Mouse (Mus musculus) embryonic facial prominence, embryonic 14.5 days (tissue): ENCODE data around the gene Spink2. TPM values are rescaled to one million over a fixed set of nuclear protein-coding genes. Genes with fewer than 3 reads are reported as not detected.

Experiments
- ATAC-seq: fragments of 200-750 bp; cut with Nextera tagmentation; 2 replicates; pipeline ENCODE4 v1.8.0; 2017; ENCODE audit warnings: low read depth, moderate number of reproducible peaks, moderate TSS enrichment
- DNase-seq: peaks from one replicate; pipeline ENCODE4 v3.0.0-alpha.2; 2015; ENCODE audit warnings: low spot score
- H3K27ac ChIP-seq: fragments of 300-500 bp; sonication (generic); replicated peaks from 2 replicates; pipeline ENCODE4 v1.5.1; 2014; ENCODE audit warnings: low read depth, mild to moderate bottlenecking, low read length, moderate library complexity
- H3K27me3 ChIP-seq: fragments of 300-500 bp; sonication (generic); replicated peaks from 2 replicates; pipeline ENCODE4 v1.6.1; 2014; ENCODE audit warnings: low read length; ENCODE audit not compliant: control insufficient read depth, insufficient read depth
- H3K36me3 ChIP-seq: fragments of 300-500 bp; sonication (generic); 2 replicates; pipeline ENCODE4 v1.6.1; 2014; ENCODE audit warnings: low read length, mixed read lengths; ENCODE audit not compliant: control insufficient read depth, insufficient read depth
- H3K4me1 ChIP-seq: fragments of 300-500 bp; sonication (generic); 2 replicates; pipeline ENCODE4 v1.6.1; 2014; ENCODE audit warnings: antibody characterized with exemption, low read length; ENCODE audit not compliant: control insufficient read depth, insufficient read depth
- H3K4me2 ChIP-seq: fragments of 300-500 bp; sonication (generic); 2 replicates; pipeline ENCODE4 v1.6.1; 2014; ENCODE audit warnings: low read depth, mild to moderate bottlenecking, low read length, moderate library complexity, mixed read lengths
- H3K4me3 ChIP-seq: fragments of 300-500 bp; sonication (generic); 2 replicates; pipeline ENCODE4 v1.5.1; 2014; ENCODE audit warnings: low read depth, mild to moderate bottlenecking, low read length
- H3K9ac ChIP-seq: fragments of 300-500 bp; sonication (generic); 2 replicates; pipeline ENCODE4 v1.6.1; 2014; ENCODE audit warnings: low read depth, mild to moderate bottlenecking, low read length, moderate library complexity, mixed read lengths
- H3K9me3 ChIP-seq: fragments of 300-500 bp; sonication (generic); 2 replicates; pipeline ENCODE4 v1.6.1; 2016; ENCODE audit warnings: low read length; ENCODE audit not compliant: control insufficient read depth
- WGBS: fragments of 180-500 bp; shearing (Covaris S2); extraction: QIAGEN DNeasy Blood & Tissue Kit; methylation state at CpG from one replicate; pipeline ENCODE4 v1.1.7; 2014; 5-methylcytosine and 5-hydroxymethylcytosine counted together
- polyA plus RNA-seq: library from polyadenylated mRNA; unstranded; fragments of >200 nt; fragmentation: Nextera tagmentation; extraction: Ambion mirVana; gene quantifications from 2 replicates; pipeline ENCODE4 v1.2.1, GENCODE M21; 2014

The Spink2 gene
- polyA plus RNA-seq, 1 experiment from 2014 or later = 4.7 TPM

- H3K27me3 ChIP-seq = no peaks in the 10 kb centered on the region
- peak; percentile 78 for ATAC-seq
- no peaks in the 10 kb centered on the region for H3K4me1 ChIP-seq
- H3K36me3 ChIP-seq = no peaks in the 10 kb centered on the region
- 16% methylated on average over 2 of the region's 2 CpGs for WGBS
- H3K9ac ChIP-seq = no peak overlapping the region
- H3K4me3 ChIP-seq = no peak overlapping the region
- peak overlapping the region; percentile 35; the same call in 1 of the 2 replicates for H3K4me2 ChIP-seq
- no peak overlapping the region for H3K27ac ChIP-seq
- DNase-seq = peak; percentile 63
- no peaks in the 10 kb centered on the region for H3K9me3 ChIP-seq
Measured at GRCm38 (mm10) chr5:77217724-77218123, 6.5 kb upstream of the Spink2 start.

DNA sequence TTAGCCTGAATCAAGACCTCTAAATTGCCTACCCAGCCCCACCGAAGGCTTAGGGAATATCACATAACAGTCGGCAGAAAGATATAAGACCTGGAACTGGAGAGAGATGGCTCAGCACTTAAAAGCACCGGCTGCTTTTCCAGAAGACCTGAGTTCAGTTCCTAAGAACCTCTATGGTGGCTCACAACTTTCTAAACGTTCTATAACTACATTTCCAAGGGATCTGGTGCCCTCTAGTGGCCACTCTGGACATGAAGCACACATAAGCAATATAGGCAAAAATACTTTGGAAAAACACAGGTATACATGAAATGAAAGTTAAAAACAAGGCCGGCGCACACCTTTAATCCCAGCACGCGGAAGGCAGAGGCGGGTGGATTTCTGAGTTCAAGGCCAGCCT, 5.9 kb upstream of the Spink2 start:
- H3K27me3 ChIP-seq = no peaks in the 10 kb centered on the region
- H3K36me3 ChIP-seq = no peaks in the 10 kb centered on the region
- H3K9ac ChIP-seq = no peak overlapping the region
- DNase-seq = peak; percentile 92
- no peak overlapping the region for H3K27ac ChIP-seq
- ATAC-seq = peak; percentile 77
- no peaks in the 10 kb centered on the region for H3K4me1 ChIP-seq
- H3K9me3 ChIP-seq = no peaks in the 10 kb centered on the region
- peak overlapping the region; percentile 35 for H3K4me2 ChIP-seq
- H3K4me3 ChIP-seq = peak overlapping the region; percentile 15; the same call in 1 of the 2 replicates
- 13% methylated on average over 9 of the region's 9 CpGs for WGBS

DNA sequence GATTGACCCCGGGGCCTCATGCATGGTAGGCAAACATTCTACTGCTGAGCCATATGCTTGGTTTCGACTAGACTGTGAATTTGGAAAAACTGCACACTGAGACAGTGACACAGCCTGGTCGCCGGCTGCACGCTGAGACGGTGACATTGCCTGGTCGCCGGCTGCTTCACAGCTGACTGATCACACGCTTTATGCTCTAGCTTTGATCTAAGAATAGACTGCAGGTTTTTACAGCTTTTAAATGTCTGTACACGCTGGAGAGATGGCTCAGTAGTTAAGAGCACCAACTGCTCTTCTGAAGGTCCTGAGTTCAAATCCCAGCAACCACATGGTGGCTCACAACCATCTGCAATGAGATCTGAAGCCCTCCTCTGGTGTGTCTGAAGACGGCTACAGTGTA, 5.1 kb downstream of the Spink2 start:
- no peak for DNase-seq
- no peak overlapping the region for H3K4me2 ChIP-seq
- no peaks in the 10 kb centered on the region for H3K36me3 ChIP-seq
- 67% methylated on average over 11 of the region's 11 CpGs for WGBS
- no peak overlapping the region for H3K9ac ChIP-seq
- no peak for ATAC-seq
- H3K4me1 ChIP-seq = 0 out of 2 replicates have a peak, but pooled peaks cover 3% of the 10 kb centered on the region
- no peak overlapping the region for H3K27ac ChIP-seq
- no peaks in the 10 kb centered on the region for H3K27me3 ChIP-seq
- H3K4me3 ChIP-seq = no peak overlapping the region
- H3K9me3 ChIP-seq = no peaks in the 10 kb centered on the region

- no peak overlapping the region for H3K9ac ChIP-seq
Measured at GRCm38 (mm10) chr5:77202238-77202637, 9.0 kb downstream of the Spink2 start.

GRCm38 (mm10) chr5:77200695-77201094, 10.6 kb downstream of the Spink2 start:
- ATAC-seq (no peak), DNase-seq (no peak)

More at GRCm38 (mm10) chr5:77202238-77202637, 9.0 kb downstream of the Spink2 start:
- no peak overlapping the region for H3K4me2 ChIP-seq
- no peak for DNase-seq
- no peaks in the 10 kb centered on the region for H3K9me3 ChIP-seq
- ATAC-seq = no peak
- no peaks in the 10 kb centered on the region for H3K4me1 ChIP-seq
- no peak overlapping the region for H3K27ac ChIP-seq
- no peaks in the 10 kb centered on the region for H3K27me3 ChIP-seq
- no peaks in the 10 kb centered on the region for H3K36me3 ChIP-seq
- no peak overlapping the region for H3K4me3 ChIP-seq

GRCm38 (mm10) chr5:77193951-77194350, 17.3 kb downstream of the Spink2 start:
- DNase-seq = no peak
- H3K9me3 ChIP-seq = peaks cover 1% of the 10 kb centered on the region; the same call in 1 of the 2 replicates
- no peak overlapping the region for H3K4me3 ChIP-seq
- no peaks in the 10 kb centered on the region for H3K27me3 ChIP-seq
- H3K4me1 ChIP-seq = no peaks in the 10 kb centered on the region
- WGBS = 42% methylated on average over 3 of the region's 3 CpGs
- H3K9ac ChIP-seq = no peak overlapping the region
- ATAC-seq = no peak
- no peak overlapping the region for H3K4me2 ChIP-seq
- no peak overlapping the region for H3K27ac ChIP-seq
- H3K36me3 ChIP-seq = no peaks in the 10 kb centered on the region

More at GRCm38 (mm10) chr5:77200695-77201094, 10.6 kb downstream of the Spink2 start:
- H3K4me3 ChIP-seq = no peak overlapping the region
- no peak overlapping the region for H3K9ac ChIP-seq
- H3K4me1 ChIP-seq = no peaks in the 10 kb centered on the region
- no peaks in the 10 kb centered on the region for H3K36me3 ChIP-seq
- H3K27me3 ChIP-seq = no peaks in the 10 kb centered on the region
- no peaks in the 10 kb centered on the region for H3K9me3 ChIP-seq
- 78% methylated on average over 4 of the region's 4 CpGs for WGBS
- no peak overlapping the region for H3K27ac ChIP-seq
- no peak overlapping the region for H3K4me2 ChIP-seq

GRCm38 (mm10) chr5:77193266-77193665, 18.0 kb downstream of the Spink2 start:
- WGBS = 73% methylated on average over 4 of the region's 4 CpGs
- no peaks in the 10 kb centered on the region for H3K36me3 ChIP-seq
- H3K4me2 ChIP-seq = no peak overlapping the region
- DNase-seq (peak; percentile 21), ATAC-seq (no peak)
- no peak overlapping the region for H3K27ac ChIP-seq
- H3K9ac ChIP-seq = no peak overlapping the region
- H3K9me3 ChIP-seq = peaks cover 4% of the 10 kb centered on the region; the same call in 1 of the 2 replicates
- H3K27me3 ChIP-seq = no peaks in the 10 kb centered on the region
- H3K4me3 ChIP-seq = no peak overlapping the region
- H3K4me1 ChIP-seq = no peaks in the 10 kb centered on the region

- DNase-seq (no peak), ATAC-seq (no peak)
- Histone ChIP-seq H3K27ac (no peak overlapping the region), H3K27me3 (no peaks in the 10 kb centered on the region), H3K4me1 (no peaks in the 10 kb centered on the region), H3K36me3 (no peaks in the 10 kb centered on the region), H3K4me3 (no peak overlapping the region), H3K9me3 (peaks cover 11% of the 10 kb centered on the region; the same call in 1 of the 2 replicates), H3K4me2 (no peak overlapping the region), H3K9ac (no peak overlapping the region)
- 58% methylated on average over 1 of the region's 1 CpGs for WGBS
Measured at GRCm38 (mm10) chr5:77191631-77192030, 19.6 kb downstream of the Spink2 start.

GRCm38 (mm10) chr5:77191106-77191505, 20.2 kb downstream of the Spink2 start:
- no peak overlapping the region for H3K4me3 ChIP-seq
- 82% methylated on average over 4 of the region's 4 CpGs for WGBS
- DNase-seq = no peak
- no peak overlapping the region for H3K9ac ChIP-seq
- H3K4me1 ChIP-seq = no peaks in the 10 kb centered on the region
- H3K9me3 ChIP-seq = peaks cover 11% of the 10 kb centered on the region; the same call in 1 of the 2 replicates
- H3K36me3 ChIP-seq = no peaks in the 10 kb centered on the region
- ATAC-seq = no peak
- H3K27ac ChIP-seq = no peak overlapping the region
- no peak overlapping the region for H3K4me2 ChIP-seq
- H3K27me3 ChIP-seq = no peaks in the 10 kb centered on the region
